Mouse (Mus musculus): ENCODE results near the gene Bsdc1. TPM values are rescaled to one million over a fixed set of nuclear protein-coding genes. Genes with fewer than 3 reads are reported as not detected.
A peak's percentile ranks its signal among the peaks of the same experiment; 100 is the strongest.

Bsdc1 gene
- polyA plus RNA-seq, 1 experiment from 2014 or later, result 28.0 TPM

- Histone ChIP-seq H3K9ac (ENCODE audit: low read length) (no peak overlapping the region), H3K4me3 (replicated peaks; ENCODE audit: low read length) (no peak overlapping the region), H3K27ac (ENCODE audit: low read length) (no peak overlapping the region), H3K4me2 (ENCODE audit: low read depth, low read length) (no peak overlapping the region), H3K27me3 (ENCODE audit: control insufficient read depth, insufficient read depth, low read length) (no peaks in the 10 kb centered on the region), H3K4me1 (ENCODE audit: control insufficient read depth, insufficient read depth, low read length) (peaks cover 12% of the 10 kb centered on the region), H3K9me3 (replicated peaks; ENCODE audit: control insufficient read depth, low read length) (no peaks in the 10 kb centered on the region), H3K36me3 (ENCODE audit: control insufficient read depth, insufficient read depth, low read length) (no peaks in the 10 kb centered on the region)
- 62% methylated on average over 3 of the region's 3 CpGs for WGBS
- ATAC-seq (ENCODE audit: insufficient read depth, low FRiP score), result no peak
These were observed 46.8 kb downstream of the Bsdc1 start for GRCm38 (mm10) chr4:129508237-129508515.

GRCm38 (mm10) chr4:129508834-129509600, 47.6 kb downstream of the Bsdc1 start:
- no peak overlapping the region for H3K9ac ChIP-seq (ENCODE audit: low read length)
- no peaks in the 10 kb centered on the region for H3K27me3 ChIP-seq (ENCODE audit: control insufficient read depth, insufficient read depth, low read length)
- no peaks in the 10 kb centered on the region for H3K9me3 ChIP-seq (replicated peaks; ENCODE audit: control insufficient read depth, low read length)
- H3K4me1 ChIP-seq (ENCODE audit: control insufficient read depth, insufficient read depth, low read length), result peaks cover 14% of the 10 kb centered on the region
- no peak overlapping the region for H3K4me2 ChIP-seq (ENCODE audit: low read depth, low read length)
- H3K4me3 ChIP-seq (replicated peaks; ENCODE audit: low read length), result no peak overlapping the region
- WGBS, result 60% methylated on average over 15 of the region's 15 CpGs
- no peak for ATAC-seq (ENCODE audit: insufficient read depth, low FRiP score)
- no peaks in the 10 kb centered on the region for H3K36me3 ChIP-seq (ENCODE audit: control insufficient read depth, insufficient read depth, low read length)
- H3K27ac ChIP-seq (ENCODE audit: low read length), result no peak overlapping the region

GRCm38 (mm10) chr4:129509650-129510049, 48.3 kb downstream of the Bsdc1 start:
- Histone ChIP-seq H3K4me3 (replicated peaks; ENCODE audit: low read length) (no peak overlapping the region), H3K27me3 (ENCODE audit: control insufficient read depth, insufficient read depth, low read length) (no peaks in the 10 kb centered on the region), H3K4me1 (ENCODE audit: control insufficient read depth, insufficient read depth, low read length) (peaks cover 14% of the 10 kb centered on the region), H3K4me2 (ENCODE audit: low read depth, low read length) (no peak overlapping the region), H3K9me3 (replicated peaks; ENCODE audit: control insufficient read depth, low read length) (no peaks in the 10 kb centered on the region), H3K36me3 (ENCODE audit: control insufficient read depth, insufficient read depth, low read length) (no peaks in the 10 kb centered on the region), H3K9ac (ENCODE audit: low read length) (no peak overlapping the region), H3K27ac (ENCODE audit: low read length) (no peak overlapping the region)
- no peak for ATAC-seq (ENCODE audit: insufficient read depth, low FRiP score)
- 73% methylated on average over 3 of the region's 3 CpGs for WGBS

GRCm38 (mm10) chr4:129510723-129511412, 49.5 kb downstream of the Bsdc1 start:
- Histone ChIP-seq H3K27me3 (ENCODE audit: control insufficient read depth, insufficient read depth, low read length) (no peaks in the 10 kb centered on the region), H3K4me3 (replicated peaks; ENCODE audit: low read length) (no peak overlapping the region), H3K9me3 (replicated peaks; ENCODE audit: control insufficient read depth, low read length) (no peaks in the 10 kb centered on the region), H3K9ac (ENCODE audit: low read length) (no peak overlapping the region), H3K4me2 (ENCODE audit: low read depth, low read length) (no peak overlapping the region), H3K27ac (ENCODE audit: low read length) (0 out of 2 replicates have a peak overlapping the region, but pooled peaks have one; percentile 8), H3K36me3 (ENCODE audit: control insufficient read depth, insufficient read depth, low read length) (no peaks in the 10 kb centered on the region), H3K4me1 (ENCODE audit: control insufficient read depth, insufficient read depth, low read length) (peaks cover 16% of the 10 kb centered on the region)
- WGBS, result 60% methylated on average over 6 of the region's 6 CpGs
- ATAC-seq (ENCODE audit: insufficient read depth, low FRiP score), result no peak

- H3K27me3 ChIP-seq (ENCODE audit: control insufficient read depth, insufficient read depth, low read length), result no peaks in the 10 kb centered on the region
- H3K27ac ChIP-seq (ENCODE audit: low read length), result no peak overlapping the region
- H3K9me3 ChIP-seq (replicated peaks; ENCODE audit: control insufficient read depth, low read length), result no peaks in the 10 kb centered on the region
- ATAC-seq (ENCODE audit: insufficient read depth, low FRiP score), result no peak
- H3K4me2 ChIP-seq (ENCODE audit: low read depth, low read length), result no peak overlapping the region
- H3K4me1 ChIP-seq (ENCODE audit: control insufficient read depth, insufficient read depth, low read length), result peaks cover 16% of the 10 kb centered on the region
- no peak overlapping the region; the same call in 1 of the 2 replicates for H3K9ac ChIP-seq (ENCODE audit: low read length)
- no peak overlapping the region for H3K4me3 ChIP-seq (replicated peaks; ENCODE audit: low read length)
- no peaks in the 10 kb centered on the region for H3K36me3 ChIP-seq (ENCODE audit: control insufficient read depth, insufficient read depth, low read length)
- 61% methylated on average over 6 of the region's 6 CpGs for WGBS
These were observed 50.2 kb downstream of the Bsdc1 start for GRCm38 (mm10) chr4:129511413-129512096.

- Histone ChIP-seq H3K36me3 (ENCODE audit: control insufficient read depth, insufficient read depth, low read length) (no peaks in the 10 kb centered on the region), H3K4me3 (replicated peaks; ENCODE audit: low read length) (peak within 1 kb of the TSS; percentile 93), H3K27me3 (ENCODE audit: control insufficient read depth, insufficient read depth, low read length) (no peaks in the 10 kb centered on the region), H3K9me3 (replicated peaks; ENCODE audit: control insufficient read depth, low read length) (no peaks in the 10 kb centered on the region), H3K9ac (ENCODE audit: low read length) (peak within 1 kb of the TSS; percentile 100), H3K4me2 (ENCODE audit: low read depth, low read length) (peak within 1 kb of the TSS; percentile 79), H3K4me1 (ENCODE audit: control insufficient read depth, insufficient read depth, low read length) (peaks cover 12% of the 10 kb centered on the region), H3K27ac (ENCODE audit: low read length) (peak within 1 kb of the TSS; percentile 94)
- peak; percentile 87 for ATAC-seq (ENCODE audit: insufficient read depth, low FRiP score)
- WGBS, result 4% methylated on average over 47 of the region's 47 CpGs
These were observed 51.8 kb downstream of the Bsdc1 start, which contains the start of gene Marcksl1 for GRCm38 (mm10) chr4:129513086-129513767. Gene Marcksl1 (plus strand): TSS chr4:129513581.

- Histone ChIP-seq H3K27ac (ENCODE audit: low read length) (peak overlapping the region; percentile 94), H3K4me3 (replicated peaks; ENCODE audit: low read length) (peak overlapping the region; percentile 93), H3K27me3 (ENCODE audit: control insufficient read depth, insufficient read depth, low read length) (no peaks in the 10 kb centered on the region), H3K4me2 (ENCODE audit: low read depth, low read length) (peak overlapping the region; percentile 79), H3K9ac (ENCODE audit: low read length) (peak overlapping the region; percentile 100), H3K9me3 (replicated peaks; ENCODE audit: control insufficient read depth, low read length) (no peaks in the 10 kb centered on the region), H3K4me1 (ENCODE audit: control insufficient read depth, insufficient read depth, low read length) (peaks cover 12% of the 10 kb centered on the region), H3K36me3 (ENCODE audit: control insufficient read depth, insufficient read depth, low read length) (no peaks in the 10 kb centered on the region)
- peak; percentile 25 for ATAC-seq (ENCODE audit: insufficient read depth, low FRiP score)
- WGBS, result under 1% methylated on average over 55 of the region's 57 CpGs
These were observed 52.5 kb downstream of the Bsdc1 start for GRCm38 (mm10) chr4:129513891-129514290.

- ATAC-seq (ENCODE audit: insufficient read depth, low FRiP score), result peak; percentile 47
- under 1% methylated on average over 29 of the region's 35 CpGs for WGBS
- Histone ChIP-seq H3K36me3 (ENCODE audit: control insufficient read depth, insufficient read depth, low read length) (no peaks in the 10 kb centered on the region), H3K27me3 (ENCODE audit: control insufficient read depth, insufficient read depth, low read length) (no peaks in the 10 kb centered on the region), H3K9me3 (replicated peaks; ENCODE audit: control insufficient read depth, low read length) (no peaks in the 10 kb centered on the region), H3K27ac (ENCODE audit: low read length) (peak overlapping the region; percentile 94), H3K4me1 (ENCODE audit: control insufficient read depth, insufficient read depth, low read length) (peaks cover 9% of the 10 kb centered on the region; the same call in 1 of the 2 replicates), H3K4me3 (replicated peaks; ENCODE audit: low read length) (peak overlapping the region; percentile 93), H3K9ac (ENCODE audit: low read length) (peak overlapping the region; percentile 100), H3K4me2 (ENCODE audit: low read depth, low read length) (peak overlapping the region; percentile 79)
These were observed 53.0 kb downstream of the Bsdc1 start for GRCm38 (mm10) chr4:129514300-129514898.
